Mouse (Mus musculus): Measurements from ENCODE around the gene Rbm3. TPM values are rescaled to one million over a fixed set of nuclear protein-coding genes. Genes with fewer than 3 reads are reported as not detected.
"Not testable (repeated sequence)": the region's sequence is repeated elsewhere in the genome, so short reads cannot be mapped to it uniquely, and the experiment has no call there.

The Rbm3 gene
- total RNA-seq, 2 experiments from 2014 or later, result 111 to 133 TPM

DNA sequence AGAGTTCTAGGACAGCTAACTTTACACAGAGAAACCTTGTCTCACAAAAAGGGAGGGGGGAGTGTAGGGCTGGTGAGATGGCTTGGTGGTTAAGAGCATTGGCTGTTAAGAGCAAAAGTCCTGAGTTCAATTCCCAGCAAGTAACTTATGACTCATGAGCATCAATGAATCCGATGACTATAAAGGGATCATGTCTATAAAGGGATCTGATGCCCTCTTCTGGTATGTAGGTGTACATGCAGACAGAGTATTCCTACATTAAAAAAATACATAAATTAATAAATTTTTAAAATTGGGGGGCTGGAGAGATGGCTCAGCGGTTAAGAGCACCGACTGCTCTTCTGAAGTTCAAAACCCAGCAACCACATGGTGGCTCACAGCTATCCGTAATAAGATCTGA, 30.4 kb downstream of the Rbm3 start:
- no peak overlapping the region for H3K27ac ChIP-seq
- no peak for DNase-seq (ENCODE audit: low spot score in 2 of 2)
- TF ChIP-seq CTCF (conservative IDR thresholded peaks at IDR 0.05), result peak; percentile 67
- H3K4me3 ChIP-seq, result no peak overlapping the region

DNA sequence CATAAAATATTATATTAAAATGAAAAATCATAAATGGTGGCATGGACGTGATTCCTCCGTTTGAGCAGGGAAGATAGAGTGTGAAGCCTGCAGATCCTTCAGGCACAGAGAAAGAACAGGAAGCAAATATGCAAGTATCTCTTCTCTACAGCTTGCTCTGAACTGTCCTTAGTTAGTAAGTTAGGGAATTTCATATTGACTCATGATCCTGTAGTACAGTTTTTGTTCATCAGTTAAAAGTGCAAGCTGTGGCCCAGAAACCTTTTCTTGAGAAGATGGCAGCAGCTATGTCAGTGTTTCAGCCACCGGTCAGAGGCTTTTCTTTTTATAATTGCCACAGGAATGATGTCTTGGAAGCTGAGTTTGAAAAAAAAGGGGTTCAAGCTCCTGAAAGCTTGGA, 40.7 kb downstream of the Rbm3 start:
- H3K4me3 ChIP-seq, result no peak overlapping the region
- TF ChIP-seq CTCF (conservative IDR thresholded peaks at IDR 0.05), result no peak
- H3K27ac ChIP-seq, result no peak overlapping the region
- no peak for DNase-seq (ENCODE audit: low spot score in 2 of 2)

DNA sequence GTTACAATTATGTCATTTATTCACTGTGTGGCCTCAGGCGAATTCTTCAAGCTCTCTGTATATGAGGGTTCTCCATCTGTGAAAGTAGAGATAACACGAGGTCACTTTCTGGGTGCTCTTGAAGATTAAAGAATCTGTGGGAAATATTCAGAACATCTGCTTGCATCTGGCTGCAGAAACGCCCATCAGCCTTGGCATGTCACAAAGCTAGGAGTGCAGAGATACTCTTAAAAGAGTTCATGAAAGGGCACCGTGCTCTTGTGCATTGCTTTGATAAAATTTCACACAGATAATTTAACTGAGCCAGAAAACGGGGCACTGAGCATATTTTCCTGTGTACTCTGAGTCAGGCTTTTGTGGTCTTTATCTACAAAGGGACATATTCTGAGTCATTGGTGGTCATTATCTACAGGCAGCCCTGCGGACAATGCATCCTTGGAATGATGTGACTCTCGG, 43.4 kb downstream of the Rbm3 start:
- no peak for DNase-seq (ENCODE audit: low spot score in 2 of 2)
- Histone ChIP-seq H3K4me3 (no peak overlapping the region), H3K27ac (no peak overlapping the region)
- no peak for TF ChIP-seq CTCF (conservative IDR thresholded peaks at IDR 0.05)

DNA sequence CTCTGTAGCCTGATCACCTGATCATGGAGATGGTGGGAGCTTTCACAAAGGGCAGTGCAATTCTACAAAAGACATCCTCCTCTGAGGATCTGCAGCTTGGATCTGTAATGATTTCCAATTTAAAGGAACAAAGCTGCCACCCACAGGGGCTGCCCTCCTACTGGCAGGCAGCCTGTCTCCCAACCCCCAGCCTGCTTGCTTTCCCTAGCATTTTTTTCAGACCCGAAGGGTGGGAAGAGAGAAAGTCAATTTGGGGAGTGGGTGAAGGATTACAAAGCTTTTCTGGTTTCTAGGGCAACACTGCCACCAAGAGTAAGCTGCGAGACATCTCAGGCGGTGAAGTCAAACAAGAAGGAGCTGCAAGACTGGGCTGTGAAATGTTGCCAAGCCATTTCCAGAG, 44.7 kb downstream of the Rbm3 start:
- peak; percentile 70 for TF ChIP-seq CTCF (conservative IDR thresholded peaks at IDR 0.05)
- Histone ChIP-seq H3K27ac (peak overlapping the region; percentile 71; the same call in 1 of the 2 replicates), H3K4me3 (no peak overlapping the region)
- peak; percentile 65 to 72 for DNase-seq (ENCODE audit: low spot score in 2 of 2)

DNA sequence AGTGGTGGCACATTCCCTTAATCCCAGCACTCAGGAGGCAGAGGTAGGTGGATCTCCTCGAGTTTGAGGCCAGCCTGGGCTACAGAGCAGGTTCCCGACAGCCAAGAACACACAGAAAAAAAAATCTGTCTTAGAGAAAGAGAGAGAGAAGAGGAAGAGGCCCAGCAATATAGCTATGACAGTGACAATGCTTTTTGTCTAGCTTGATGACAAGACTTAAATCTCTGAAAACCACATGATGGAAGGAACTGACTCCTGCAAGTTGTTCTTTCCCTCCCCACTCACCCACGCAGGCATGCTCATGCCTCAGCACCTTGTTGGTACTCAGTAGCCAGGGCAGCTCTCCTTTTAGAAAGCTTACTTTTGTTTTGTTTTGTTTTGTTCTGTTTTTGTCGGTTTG, 46.2 kb downstream of the Rbm3 start:
- no peak for TF ChIP-seq CTCF (conservative IDR thresholded peaks at IDR 0.05)
- Histone ChIP-seq H3K4me3 (no peak overlapping the region), H3K27ac (no peak overlapping the region)
- no peak for DNase-seq (ENCODE audit: low spot score in 2 of 2)

DNA sequence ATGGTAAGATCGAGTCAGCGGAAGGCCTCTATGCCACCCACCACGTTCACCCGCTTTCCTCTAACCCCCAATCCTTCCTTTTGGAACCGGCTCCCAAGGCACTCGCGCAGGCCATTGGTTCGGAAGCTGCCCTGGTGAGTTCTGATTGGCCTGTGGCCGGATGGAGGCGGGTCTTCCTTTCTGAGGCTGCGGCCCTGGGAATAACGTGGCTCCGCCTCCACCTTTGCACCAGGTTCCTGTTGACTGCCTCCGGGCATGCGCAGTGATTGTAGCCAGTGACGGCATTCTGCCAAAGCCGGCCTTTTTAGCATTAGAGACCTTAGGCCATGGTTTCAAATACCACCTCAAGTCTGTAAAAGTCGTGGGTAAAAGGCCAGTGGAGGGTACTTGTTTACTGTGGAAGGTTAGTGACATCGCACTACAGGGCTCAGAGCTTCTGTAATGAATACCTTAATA, 48.9 kb downstream of the Rbm3 start:
- peak; percentile 92 to 97 for DNase-seq (ENCODE audit: low spot score in 2 of 2)
- TF ChIP-seq CTCF (conservative IDR thresholded peaks at IDR 0.05), result no peak
- peak overlapping the region; percentile 97 for H3K27ac ChIP-seq

DNA sequence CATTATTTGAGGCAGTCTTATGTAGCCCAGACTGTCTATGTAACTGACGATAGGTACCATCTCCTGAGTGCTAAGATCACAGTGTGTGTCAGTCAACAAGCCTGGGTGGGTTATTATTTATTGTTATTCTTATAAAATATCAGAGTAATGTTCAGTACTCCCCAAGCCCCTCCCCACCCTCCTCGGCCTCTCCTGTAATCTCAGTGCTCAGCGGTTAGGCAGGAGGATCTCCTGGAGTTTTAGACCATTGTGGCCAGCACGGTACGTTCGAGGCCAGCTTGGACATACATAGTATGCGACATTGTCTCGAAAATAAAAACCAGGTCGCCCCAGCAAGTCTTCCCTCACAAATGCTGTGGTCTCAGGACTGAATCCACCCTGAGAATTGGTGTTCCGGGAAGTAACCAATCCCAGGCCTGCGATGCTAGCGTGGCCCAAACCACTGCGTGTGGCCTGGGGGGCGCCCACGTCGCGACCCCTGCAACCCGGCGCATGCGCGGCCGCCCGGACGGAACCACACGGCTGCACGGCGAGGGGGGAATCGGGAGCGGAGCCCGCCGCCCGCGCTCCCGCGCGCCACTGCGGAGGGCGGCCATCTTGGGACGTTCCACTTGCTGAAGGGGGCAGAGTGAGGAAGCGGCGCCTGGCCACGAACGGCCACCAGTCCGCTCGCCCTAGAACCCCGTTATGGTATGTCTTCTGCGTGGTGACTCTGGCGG, 49.5 kb downstream of the Rbm3 start:
- peak; percentile 81 to 84 for DNase-seq (ENCODE audit: low spot score in 2 of 2)
- H3K27ac ChIP-seq, result peak overlapping the region; percentile 97
- peak overlapping the region; percentile 52 for H3K4me3 ChIP-seq

More for the DNA sequence above, 48.9 kb downstream of the Rbm3 start:
- peak overlapping the region; percentile 49 for H3K4me3 ChIP-seq

DNA sequence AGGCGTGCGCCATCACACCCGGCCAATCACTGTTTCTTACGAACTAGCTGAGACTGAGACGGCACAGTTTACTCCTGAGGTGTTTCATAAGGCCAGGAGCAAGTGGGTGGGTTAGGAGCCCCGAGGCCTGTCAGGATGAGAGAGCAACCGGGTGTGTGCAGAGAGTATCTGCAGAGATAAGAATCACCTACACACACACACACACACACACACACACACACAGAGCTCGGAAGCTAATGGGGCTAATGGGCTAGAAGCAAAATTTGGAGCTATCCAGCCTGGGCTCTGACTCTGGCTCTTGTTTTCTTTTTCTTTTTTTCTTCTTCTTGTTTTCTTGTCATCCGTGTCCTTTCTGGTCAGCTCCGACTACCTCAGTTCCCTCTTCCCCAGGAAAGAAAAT, 50.1 kb downstream of the Rbm3 start:
- no peak for DNase-seq (ENCODE audit: low spot score in 2 of 2)
- Histone ChIP-seq H3K27ac (peak overlapping the region; percentile 80; the same call in 1 of the 2 replicates), H3K4me3 (peak overlapping the region; percentile 52)
- no peak for TF ChIP-seq CTCF (conservative IDR thresholded peaks at IDR 0.05)

DNA sequence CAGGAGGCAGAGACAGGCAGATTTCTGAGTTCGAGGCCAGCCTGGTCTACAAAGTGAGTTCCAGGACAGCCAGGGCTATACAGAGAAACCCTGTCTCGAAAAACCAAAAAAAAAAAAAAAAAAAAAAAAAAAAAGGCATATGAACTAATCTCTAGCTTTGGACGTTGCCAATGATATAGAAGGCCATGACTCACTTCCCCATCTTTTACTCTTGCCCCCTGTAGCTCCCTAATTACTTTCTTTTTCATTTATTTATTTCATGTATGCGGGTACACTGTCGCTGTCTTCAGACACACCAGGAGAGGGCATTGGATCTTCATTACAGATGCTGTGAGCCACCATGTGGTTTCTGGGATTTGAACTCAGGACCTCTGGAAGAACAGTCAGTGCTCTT, 54.7 kb downstream of the Rbm3 start:
- not testable (repeated sequence) for H3K27ac ChIP-seq; DNase-seq (ENCODE audit: low spot score in 2 of 2); H3K4me3 ChIP-seq

DNA sequence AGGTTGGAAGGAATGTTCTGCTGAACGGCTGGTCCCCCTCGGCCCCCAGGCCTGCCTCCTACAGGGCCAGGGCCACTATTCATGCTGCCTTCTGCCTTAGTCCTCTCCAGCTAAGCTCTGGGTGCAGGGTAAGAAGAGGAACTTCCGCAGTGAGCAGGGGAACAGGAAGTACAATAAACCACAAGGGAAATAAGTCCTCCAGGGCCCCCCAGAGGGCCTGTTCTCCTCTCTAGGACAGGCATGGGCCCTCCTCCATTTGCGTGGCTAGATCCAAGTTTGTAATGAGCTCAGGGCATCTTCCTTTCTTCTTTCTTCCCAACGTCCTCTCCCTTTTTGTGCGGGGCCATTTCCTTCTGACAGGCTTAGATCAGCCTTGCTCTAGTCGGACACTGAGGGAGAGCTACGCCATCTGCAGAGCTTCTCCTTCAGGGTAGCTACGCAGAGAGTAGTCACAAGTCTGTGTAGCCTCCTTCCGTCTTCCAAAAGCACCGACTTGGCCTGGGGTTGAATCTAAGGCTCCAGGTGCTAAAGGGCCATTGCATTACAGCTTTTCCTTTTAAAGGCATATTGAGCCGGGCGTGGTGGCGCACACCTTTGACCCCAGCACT, 55.2 kb downstream of the Rbm3 start, which contains the start of gene Was:
TSS of gene Was (minus strand) at position 153 of the 608 bp plus-strand sequence.
- no peak for DNase-seq (ENCODE audit: low spot score in 2 of 2)
- no peak for TF ChIP-seq CTCF (conservative IDR thresholded peaks at IDR 0.05)

DNA sequence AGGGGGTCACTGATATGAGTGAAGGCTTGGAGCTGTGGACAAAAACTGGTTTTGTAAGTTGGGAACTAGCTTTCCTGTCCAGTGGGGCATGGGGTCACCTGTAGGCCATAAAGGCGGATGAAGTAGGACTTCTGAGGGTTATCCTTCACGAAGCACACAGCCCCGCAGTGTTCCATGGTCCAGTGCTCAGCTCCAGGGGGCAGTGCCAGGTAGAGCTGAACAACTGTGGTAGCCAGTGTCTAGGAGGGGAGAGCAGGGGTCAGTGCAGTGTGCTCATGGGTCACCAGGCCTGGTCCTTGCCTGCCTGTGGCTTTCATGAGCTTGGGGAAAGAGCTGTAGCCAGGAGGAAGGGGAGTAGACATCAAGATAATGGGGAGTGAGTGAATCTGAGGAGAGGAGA, 55.9 kb downstream of the Rbm3 start:
- no peak for DNase-seq (ENCODE audit: low spot score in 2 of 2)
- TF ChIP-seq CTCF (conservative IDR thresholded peaks at IDR 0.05), result no peak
- Histone ChIP-seq H3K27ac (no peak overlapping the region), H3K4me3 (no peak overlapping the region)

More for the DNA sequence above, 55.2 kb downstream of the Rbm3 start, which contains the start of gene Was:
- Histone ChIP-seq H3K27ac (no peak within 1 kb of the TSS), H3K4me3 (no peak within 1 kb of the TSS)

Other genes starting within 250 kb of the Rbm3 start
- gene Pqbp1, start 246.6 kb downstream of the Rbm3 start, total RNA-seq (2021), result 10 to 100 TPM; 83.6 to 92.9 TPM
- 10 to 100 TPM; 21.4 to 26.3 TPM for gene Timm17b, start 246.5 kb downstream of the Rbm3 start, total RNA-seq (2021)
- gene Gm10491, start 238.0 kb downstream of the Rbm3 start, total RNA-seq (2021), result not detected
- gene Gm10490, start 236.3 kb downstream of the Rbm3 start, total RNA-seq (2021), result not detected
- 100 to 1,000 TPM; 376 to 404 TPM for gene Pcsk1n, start 226.1 kb downstream of the Rbm3 start, total RNA-seq (2021)
- not detected for gene Eras, start 217.3 kb downstream of the Rbm3 start, total RNA-seq (2021)
- 10 to 100 TPM; 49.2 to 51.4 TPM for gene Hdac6, start 198.0 kb downstream of the Rbm3 start, total RNA-seq (2021)
- not detected for gene Gata1, start 167.8 kb downstream of the Rbm3 start, total RNA-seq (2021)
- gene Glod5, start 127.4 kb downstream of the Rbm3 start, total RNA-seq (2021), result under 1 TPM in 1 of 2 experiments, not detected in 1; 0.59 TPM
- gene Suv39h1, start 71.1 kb downstream of the Rbm3 start, total RNA-seq (2021), result 10 to 100 TPM; 20.2 to 20.3 TPM
- gene Was, start 55.4 kb downstream of the Rbm3 start, total RNA-seq (2021), result 1 to 10 TPM in 1 of 2 experiments, under 1 TPM in 1; 0.98 to 2.0 TPM
- 100 to 1,000 TPM; 208 to 235 TPM for gene Wdr13, start 13.0 kb downstream of the Rbm3 start, total RNA-seq (2021)
- gene Tbc1d25, start 30.3 kb upstream of the Rbm3 start, total RNA-seq (2021), result 10 to 100 TPM; 13.5 to 13.6 TPM
- gene Ebp, start 47.6 kb upstream of the Rbm3 start, total RNA-seq (2021), result 10 to 100 TPM; 28.5 to 32.5 TPM
- 100 to 1,000 TPM; 102 to 113 TPM for gene Porcn, start 60.6 kb upstream of the Rbm3 start, total RNA-seq (2021)
- 10 to 100 TPM; 24.2 to 27.0 TPM for gene Ftsj1, start 106.5 kb upstream of the Rbm3 start, total RNA-seq (2021)
- 1 to 10 TPM; 5.0 to 7.6 TPM for gene Slc38a5, start 125.3 kb upstream of the Rbm3 start, total RNA-seq (2021)
- gene Ssxb10, start 181.5 kb upstream of the Rbm3 start, total RNA-seq (2021), result not detected
- gene Ssxb9, start 221.1 kb upstream of the Rbm3 start, total RNA-seq (2021), result not detected

All from layer of hippocampus, adult 2 months (tissue).